Mouse (Mus musculus): ENCODE results near the gene Pgghg. TPM values are rescaled to one million over a fixed set of nuclear protein-coding genes. Genes with fewer than 3 reads are reported as not detected.

Pgghg gene
- total RNA-seq, 2 experiments from 2014 or later: 7.4 to 7.7 TPM

GRCm38 (mm10) chr7:140921225-140921975, 19.8 kb upstream of the Pgghg start:
- intact Hi-C loops (cut with DNase I): no loop called here
- DNase-seq: no peak

- intact Hi-C loops (cut with DNase I): no loop called here
- peak; percentile 62 to 64 for DNase-seq
These were observed 18.7 kb upstream of the Pgghg start for GRCm38 (mm10) chr7:140922398-140923069.

- no peak for DNase-seq
These were observed 18.0 kb upstream of the Pgghg start for GRCm38 (mm10) chr7:140923070-140923775.

GRCm38 (mm10) chr7:140927181-140927580, 14.0 kb upstream of the Pgghg start:
- intact Hi-C loops (cut with DNase I): no loop called here
- DNase-seq: no peak

More at GRCm38 (mm10) chr7:140923070-140923775, 18.0 kb upstream of the Pgghg start:
- intact Hi-C loops (cut with DNase I): no loop called here

GRCm38 (mm10) chr7:140938436-140938835, 2.8 kb upstream of the Pgghg start:
- intact Hi-C loops (cut with DNase I): loop anchor here (2.0 kb wide), 1 partner anchor 30 kb away; no protein-coding TSS in a partner anchor
- DNase-seq: no peak

GRCm38 (mm10) chr7:140938896-140939295, 2.3 kb upstream of the Pgghg start:
- intact Hi-C loops (cut with DNase I): loop anchor here (2.0 kb wide), 1 partner anchor 30 kb away; no protein-coding TSS in a partner anchor
- no peak for DNase-seq

- peak in 1 of 2 experiments; percentile 28 for DNase-seq
- intact Hi-C loops (cut with DNase I): loop anchor here (2.0 kb wide), 3 partner anchors 15 to 83 kb away; partner anchors contain the start of genes Bet1l, Gm45717, Gm45785 and Ifitm2
These were observed 1.5 kb upstream of the Pgghg start for GRCm38 (mm10) chr7:140939669-140940171.

GRCm38 (mm10) chr7:140942341-140942740, 1.1 kb downstream of the Pgghg start:
- no peak for DNase-seq
- intact Hi-C loops (cut with DNase I): no loop called here

GRCm38 (mm10) chr7:140942811-140943210, 1.6 kb downstream of the Pgghg start:
- no peak for DNase-seq
- intact Hi-C loops (cut with DNase I): no loop called here

GRCm38 (mm10) chr7:140943356-140943755, 2.2 kb downstream of the Pgghg start:
- DNase-seq: no peak
- intact Hi-C loops (cut with DNase I): no loop called here

GRCm38 (mm10) chr7:140944236-140944635, 3.0 kb downstream of the Pgghg start:
- no peak for DNase-seq
- intact Hi-C loops (cut with DNase I): no loop called here

GRCm38 (mm10) chr7:140945247-140945646, 4.1 kb downstream of the Pgghg start:
- DNase-seq: no peak
- intact Hi-C loops (cut with DNase I): no loop called here

- intact Hi-C loops (cut with DNase I): no loop called here
- no peak for DNase-seq
These were observed 5.1 kb downstream of the Pgghg start for GRCm38 (mm10) chr7:140946311-140946710.

- peak in 1 of 2 experiments; percentile 25 for DNase-seq
- intact Hi-C loops (cut with DNase I): no loop called here
These were observed 5.8 kb downstream of the Pgghg start for GRCm38 (mm10) chr7:140946980-140947379.

GRCm38 (mm10) chr7:140948161-140948560, 7.0 kb downstream of the Pgghg start:
- no peak for DNase-seq
- intact Hi-C loops (cut with DNase I): no loop called here

GRCm38 (mm10) chr7:140949255-140949654, 8.1 kb downstream of the Pgghg start:
- intact Hi-C loops (cut with DNase I): no loop called here
- DNase-seq: no peak

GRCm38 (mm10) chr7:140949824-140950530, 8.8 kb downstream of the Pgghg start, which contains the start of gene Ifitm5:
Ifitm5 (minus strand) TSS chr7:140950291.
- DNase-seq: no peak
- intact Hi-C loops (cut with DNase I): no loop called here

- intact Hi-C loops (cut with DNase I): no loop called here
These were observed 9.9 kb downstream of the Pgghg start for GRCm38 (mm10) chr7:140951051-140951450.

GRCm38 (mm10) chr7:140951765-140952164, 10.6 kb downstream of the Pgghg start:
- no peak for DNase-seq
- intact Hi-C loops (cut with DNase I): no loop called here

More at GRCm38 (mm10) chr7:140951051-140951450, 9.9 kb downstream of the Pgghg start:
- peak; percentile 38 to 59 for DNase-seq

GRCm38 (mm10) chr7:140952441-140952840, 11.2 kb downstream of the Pgghg start:
- DNase-seq: no peak
- intact Hi-C loops (cut with DNase I): no loop called here
